Mouse (Mus musculus) hindbrain, embryonic 10.5 days (tissue): Measurements from ENCODE around the gene Cacnb4. TPM values are rescaled to one million over a fixed set of nuclear protein-coding genes. Genes with fewer than 3 reads are reported as not detected.
A peak's percentile ranks its signal among the peaks of the same experiment; 100 is the strongest.

Experiments
- DNase-seq: peaks from one replicate; pipeline ENCODE4 v3.0.0-alpha.2; 2017; ENCODE audit warnings: low spot score
- H3K27ac ChIP-seq: fragments of 300-500 bp; sonication (generic); 2 replicates; pipeline ENCODE4 v1.5.1; 2016; ENCODE audit warnings: mild to moderate bottlenecking, moderate library complexity
- H3K27me3 ChIP-seq: fragments of 300-500 bp; sonication (generic); 2 replicates; pipeline ENCODE4 v1.6.1; 2016; ENCODE audit warnings: mild to moderate bottlenecking; ENCODE audit not compliant: poor library complexity, insufficient read depth, severe bottlenecking
- H3K36me3 ChIP-seq: fragments of 300-500 bp; sonication (generic); 2 replicates; pipeline ENCODE4 v1.6.1; 2016; ENCODE audit warnings: mild to moderate bottlenecking, moderate library complexity
- H3K4me1 ChIP-seq: fragments of 300-500 bp; sonication (generic); replicated peaks from 2 replicates; pipeline ENCODE4 v1.6.1; 2016; ENCODE audit warnings: mild to moderate bottlenecking
- H3K4me3 ChIP-seq: fragments of 300-500 bp; sonication (generic); 2 replicates; pipeline ENCODE4 v1.5.1; 2016; ENCODE audit warnings: mild to moderate bottlenecking, moderate library complexity
- H3K9me3 ChIP-seq: fragments of 300-500 bp; sonication (generic); 2 replicates; pipeline ENCODE4 v1.6.1; 2016; ENCODE audit warnings: mild to moderate bottlenecking, moderate library complexity
- WGBS: fragments of 180-500 bp; shearing (Covaris S2); methylation state at CpG from one replicate; pipeline ENCODE4 v1.1.7; 2016; 5-methylcytosine and 5-hydroxymethylcytosine counted together
- polyA plus RNA-seq: library from polyadenylated mRNA; unstranded; fragments of >200 nt; fragmentation: Nextera tagmentation; extraction: Ambion mirVana; gene quantifications from 2 replicates; pipeline ENCODE4 v1.2.1, GENCODE M21; 2016

The Cacnb4 gene
- polyA plus RNA-seq, 1 experiment from 2014 or later, result 1.8 TPM

DNA sequence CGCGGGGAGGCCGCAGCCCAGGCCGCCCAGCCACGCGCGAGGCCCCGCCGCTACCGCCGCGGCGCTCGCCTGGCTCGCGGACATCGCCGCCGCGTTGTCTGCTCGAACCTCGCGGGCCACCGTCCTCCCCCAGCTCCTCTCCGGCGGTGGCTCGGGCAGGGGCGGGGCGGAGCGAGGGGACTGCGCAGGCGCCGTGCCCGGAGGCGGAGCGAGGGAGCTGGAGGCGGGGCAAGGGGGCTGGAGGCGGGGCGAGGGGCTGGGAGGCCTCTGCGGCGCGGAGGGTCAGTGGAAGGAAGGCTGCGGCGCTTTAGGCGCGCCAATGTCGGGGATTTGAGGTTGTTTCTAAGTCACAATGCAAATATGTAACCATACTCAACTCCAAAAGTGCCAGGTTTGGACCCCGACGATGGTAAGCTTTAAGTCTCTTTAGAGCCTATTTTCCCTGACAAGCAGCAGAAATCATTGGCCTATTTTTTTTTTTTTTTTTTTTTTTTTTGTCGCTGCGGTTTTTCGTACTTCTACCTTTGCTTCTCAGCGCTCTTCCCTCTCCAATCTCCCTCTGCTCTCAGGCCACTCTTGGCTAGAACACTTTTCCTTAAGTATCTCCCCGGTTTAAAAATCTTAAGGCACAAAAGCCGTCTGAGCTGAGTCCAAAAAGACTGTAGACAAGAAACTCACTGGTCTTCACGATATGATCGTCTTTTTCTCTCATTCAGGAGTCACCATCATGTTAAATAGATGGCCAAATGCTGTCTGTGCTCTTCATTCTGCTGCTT is 251.7 kb downstream of the Cacnb4 start, which contains the start of gene Arl5a:
TSS of gene Arl5a (minus strand) at position 155 of the 776 bp plus-strand sequence.
- H3K9me3 ChIP-seq, result no peaks in the 10 kb centered on the region
- no peaks in the 10 kb centered on the region for H3K27me3 ChIP-seq
- H3K4me3 ChIP-seq, result peak within 1 kb of the TSS; percentile 96
- H3K27ac ChIP-seq, result peak within 1 kb of the TSS; percentile 99
- H3K36me3 ChIP-seq, result no peaks in the 10 kb centered on the region
- peak; percentile 96 for DNase-seq
- WGBS, result 1% methylated on average over 57 of the region's 57 CpGs
- H3K4me1 ChIP-seq, result peaks cover 29% of the 10 kb centered on the region

DNA sequence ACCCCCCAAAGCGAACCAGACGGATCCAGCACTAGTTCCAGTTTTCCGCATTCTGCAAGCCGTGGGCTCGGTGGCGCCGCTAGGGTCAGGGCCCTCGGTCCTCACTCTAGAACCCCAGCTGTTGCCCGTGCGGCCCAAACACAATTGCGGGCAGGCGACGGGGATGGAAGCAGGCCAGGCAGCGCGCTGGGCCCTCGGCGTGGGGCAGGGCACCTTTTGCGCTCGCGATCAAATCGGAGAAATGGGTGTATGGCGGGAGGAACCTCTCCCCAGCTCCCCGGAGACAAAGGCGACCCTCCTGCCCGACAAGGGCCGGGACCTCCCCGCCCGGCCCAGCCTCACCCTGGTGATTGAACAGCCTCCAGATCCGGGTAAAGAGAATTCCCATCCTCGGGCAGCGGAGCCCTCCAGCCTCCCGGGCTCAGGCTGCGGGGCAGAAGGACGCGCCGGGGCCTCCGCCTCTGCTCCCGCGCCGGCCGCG is 252.3 kb downstream of the Cacnb4 start:
- peak overlapping the region; percentile 99 for H3K27ac ChIP-seq
- under 1% methylated on average over 42 of the region's 42 CpGs for WGBS
- DNase-seq, result no peak
- no peaks in the 10 kb centered on the region for H3K27me3 ChIP-seq
- no peaks in the 10 kb centered on the region for H3K9me3 ChIP-seq
- peak overlapping the region; percentile 96 for H3K4me3 ChIP-seq
- peaks cover 29% of the 10 kb centered on the region for H3K4me1 ChIP-seq
- H3K36me3 ChIP-seq, result peaks cover under 1% of the 10 kb centered on the region; the same call in 1 of the 2 replicates

DNA sequence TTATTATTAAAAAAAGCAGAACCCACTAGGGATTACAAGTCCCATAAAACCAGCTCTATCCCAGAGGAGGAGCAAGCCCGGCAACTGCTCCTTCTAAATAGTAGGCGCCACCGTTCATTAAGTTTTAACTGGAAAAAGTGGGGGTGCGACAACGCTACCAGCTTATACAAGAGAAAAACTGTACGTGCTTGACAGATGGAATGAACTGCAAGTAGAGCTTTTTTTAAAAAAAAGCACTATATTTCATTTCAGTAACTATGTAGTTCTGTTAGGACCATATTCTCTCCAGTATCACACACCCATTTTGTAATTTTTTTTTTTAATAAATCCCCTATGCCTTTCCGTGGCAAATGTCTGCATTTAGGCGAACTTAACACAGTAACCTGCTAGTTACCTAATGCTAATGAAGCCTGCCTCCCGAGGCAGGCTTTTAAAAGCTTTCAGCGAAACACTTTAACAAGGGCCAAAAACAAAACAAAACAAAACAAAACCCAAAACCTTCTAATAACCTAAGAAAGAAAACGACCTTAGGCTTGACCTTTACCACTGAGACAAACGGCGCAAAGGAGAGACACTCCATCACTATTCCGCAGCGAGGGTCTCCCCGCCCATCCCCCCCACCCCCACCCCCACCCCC is 252.9 kb downstream of the Cacnb4 start:
- no peak for DNase-seq
- WGBS, result 6% methylated on average over 16 of the region's 16 CpGs
- Histone ChIP-seq H3K36me3 (peaks cover 6% of the 10 kb centered on the region; the same call in 1 of the 2 replicates), H3K27ac (peak overlapping the region; percentile 99), H3K4me1 (peaks cover 29% of the 10 kb centered on the region), H3K4me3 (peak overlapping the region; percentile 96), H3K9me3 (no peaks in the 10 kb centered on the region), H3K27me3 (no peaks in the 10 kb centered on the region)

DNA sequence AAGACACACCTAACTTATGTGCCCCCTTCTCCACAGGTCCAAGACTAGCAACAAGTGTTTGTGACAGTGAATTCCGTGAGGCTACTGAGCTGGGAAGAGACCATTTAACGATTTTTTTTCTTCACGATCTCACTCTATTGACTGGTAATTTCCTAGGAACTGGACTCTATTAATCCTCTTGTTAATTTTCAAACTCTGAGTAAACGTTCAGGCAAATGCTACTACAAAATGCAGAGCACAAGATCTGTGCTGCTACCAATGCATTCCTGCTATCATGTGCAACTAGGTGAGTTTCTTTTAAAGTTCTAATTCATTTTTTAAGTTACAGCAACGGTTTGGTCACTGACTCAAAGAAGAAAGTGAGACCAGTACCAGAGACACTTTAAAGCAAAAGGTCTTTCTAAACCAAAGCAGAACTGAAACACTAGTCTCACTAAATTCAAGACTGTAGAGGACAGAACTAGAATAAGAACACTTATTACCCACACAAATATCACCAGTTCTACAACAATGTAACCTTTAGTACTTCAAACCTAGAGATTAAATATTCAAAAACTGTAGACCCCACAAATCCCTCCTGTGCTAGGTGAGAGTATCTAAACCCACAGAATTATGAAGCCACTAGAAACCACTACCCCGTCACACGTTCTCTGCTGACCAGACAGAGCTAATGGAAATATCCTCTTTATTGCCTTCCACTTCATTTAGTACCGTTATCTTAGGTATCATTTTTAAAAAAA is 253.6 kb downstream of the Cacnb4 start:
- H3K27me3 ChIP-seq, result no peaks in the 10 kb centered on the region
- H3K9me3 ChIP-seq, result no peaks in the 10 kb centered on the region
- 75% methylated on average over 8 of the region's 8 CpGs for WGBS
- H3K4me3 ChIP-seq, result peak overlapping the region; percentile 96
- DNase-seq, result no peak
- peaks cover 10% of the 10 kb centered on the region for H3K36me3 ChIP-seq
- H3K4me1 ChIP-seq, result peaks cover 29% of the 10 kb centered on the region
- no peak overlapping the region for H3K27ac ChIP-seq

DNA sequence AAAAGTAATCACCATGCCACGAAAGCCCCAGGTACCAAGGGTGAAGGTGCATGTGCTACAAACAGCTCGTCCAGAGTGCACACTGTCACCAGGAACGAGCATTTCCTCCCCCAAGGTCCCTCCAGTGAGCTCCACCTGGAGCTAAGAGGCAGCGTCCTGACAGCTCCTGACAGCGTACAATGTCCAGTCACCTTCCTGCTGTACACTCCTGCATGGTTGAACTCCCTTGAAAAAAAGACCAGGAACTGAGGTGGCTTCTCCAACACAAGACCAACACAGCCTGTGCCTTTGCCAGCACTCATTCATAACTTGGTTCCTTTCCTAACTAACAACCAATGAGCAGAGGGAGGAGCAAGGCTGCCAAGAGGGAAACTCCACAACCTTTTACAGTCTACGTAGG is 255.4 kb downstream of the Cacnb4 start:
- Histone ChIP-seq H3K4me1 (peaks cover 29% of the 10 kb centered on the region), H3K9me3 (peaks cover 9% of the 10 kb centered on the region), H3K4me3 (no peak overlapping the region), H3K27ac (no peak overlapping the region), H3K36me3 (peaks cover 25% of the 10 kb centered on the region), H3K27me3 (no peaks in the 10 kb centered on the region)
- WGBS, result 75% methylated on average over 6 of the region's 6 CpGs
- DNase-seq, result no peak

DNA sequence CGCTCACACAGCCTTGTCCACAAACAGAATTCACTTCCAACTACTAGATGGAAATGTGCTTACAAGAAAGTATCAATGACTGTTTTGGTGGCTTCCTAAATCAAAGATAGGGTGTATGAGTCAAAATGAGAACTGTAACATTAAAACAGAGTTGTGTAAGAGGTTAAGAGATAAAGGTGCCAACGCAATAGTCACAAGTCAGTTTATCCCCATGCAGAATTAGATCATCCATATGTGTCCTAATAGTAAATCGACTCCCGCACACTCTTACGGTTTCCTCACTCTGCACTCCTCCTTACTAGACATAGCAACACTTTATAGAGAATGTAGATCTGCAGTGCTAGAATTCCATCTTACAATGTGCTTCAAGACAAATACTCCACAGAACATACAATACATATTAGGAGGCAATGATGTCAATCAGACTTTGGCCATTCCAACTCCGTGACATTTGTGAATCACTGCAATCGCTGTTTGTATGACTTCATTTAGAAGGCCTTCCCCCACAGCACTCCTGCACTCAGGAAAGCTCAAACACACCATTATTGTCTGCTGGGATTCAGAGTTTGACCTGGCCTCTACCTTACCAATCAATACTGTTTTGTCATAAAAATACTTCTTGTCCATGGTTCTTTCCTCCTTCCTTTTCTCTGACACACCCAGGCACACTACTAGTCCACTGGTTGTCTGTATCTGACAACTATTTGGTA is 256.5 kb downstream of the Cacnb4 start:
- H3K4me3 ChIP-seq, result no peak overlapping the region
- H3K9me3 ChIP-seq, result peaks cover 18% of the 10 kb centered on the region
- no peaks in the 10 kb centered on the region for H3K27me3 ChIP-seq
- WGBS, result 93% methylated on average over 7 of the region's 7 CpGs
- no peak overlapping the region for H3K27ac ChIP-seq
- H3K4me1 ChIP-seq, result peaks cover 24% of the 10 kb centered on the region
- DNase-seq, result no peak
- peaks cover 36% of the 10 kb centered on the region for H3K36me3 ChIP-seq

DNA sequence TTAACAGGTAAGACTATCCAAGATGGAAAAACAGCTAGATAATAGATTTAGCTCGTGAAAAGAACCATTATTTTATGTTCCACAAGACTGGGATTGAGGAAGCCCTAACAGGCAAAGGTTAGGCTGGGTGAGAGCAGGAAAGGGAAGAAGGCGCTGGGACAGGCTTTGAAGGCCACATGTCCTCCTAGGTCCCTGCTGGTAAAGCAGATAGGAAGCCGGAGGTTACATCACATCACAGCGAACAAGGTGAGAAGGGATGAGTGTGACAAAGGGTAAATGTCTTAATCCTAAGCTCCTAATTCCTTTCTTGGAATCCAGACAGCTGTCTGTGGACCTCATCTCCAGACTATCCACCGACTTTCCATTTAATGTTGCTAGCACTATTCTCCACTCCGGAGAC is 257.3 kb downstream of the Cacnb4 start:
- H3K36me3 ChIP-seq, result peaks cover 44% of the 10 kb centered on the region
- 78% methylated on average over 6 of the region's 6 CpGs for WGBS

DNA sequence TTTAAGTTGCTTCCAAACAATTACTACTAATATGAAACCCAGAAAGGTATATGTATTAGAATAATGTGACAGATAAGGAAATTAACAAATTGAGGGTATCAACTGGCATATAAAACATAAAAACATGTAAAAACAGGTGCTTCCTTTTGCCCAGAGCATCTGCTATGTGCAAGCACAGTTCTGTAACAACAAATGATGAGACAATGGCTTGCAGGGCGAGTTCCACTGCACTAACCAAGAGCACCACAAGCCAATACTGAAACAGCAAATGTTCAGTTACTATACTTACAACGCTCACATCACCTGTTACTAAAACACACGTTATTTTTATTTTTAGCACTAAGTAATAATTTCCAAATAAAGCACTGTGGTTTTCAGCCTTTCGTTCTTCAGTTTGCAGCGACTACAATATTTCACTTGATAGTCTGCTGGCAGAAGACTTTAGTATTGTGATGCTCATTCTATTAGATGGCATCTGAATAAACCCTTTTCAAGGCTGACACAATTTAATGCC is 264.1 kb downstream of the Cacnb4 start:
- Histone ChIP-seq H3K27ac (no peak overlapping the region), H3K4me3 (no peak overlapping the region), H3K36me3 (peaks cover 97% of the 10 kb centered on the region), H3K4me1 (no peaks in the 10 kb centered on the region), H3K9me3 (peaks cover 63% of the 10 kb centered on the region), H3K27me3 (no peaks in the 10 kb centered on the region)
- DNase-seq, result no peak
- 96% methylated on average over 5 of the region's 5 CpGs for WGBS

More for the DNA sequence above, 257.3 kb downstream of the Cacnb4 start:
- Histone ChIP-seq H3K27me3 (no peaks in the 10 kb centered on the region), H3K4me1 (peaks cover 24% of the 10 kb centered on the region), H3K4me3 (no peak overlapping the region), H3K27ac (no peak overlapping the region), H3K9me3 (peaks cover 18% of the 10 kb centered on the region)
- no peak for DNase-seq

DNA sequence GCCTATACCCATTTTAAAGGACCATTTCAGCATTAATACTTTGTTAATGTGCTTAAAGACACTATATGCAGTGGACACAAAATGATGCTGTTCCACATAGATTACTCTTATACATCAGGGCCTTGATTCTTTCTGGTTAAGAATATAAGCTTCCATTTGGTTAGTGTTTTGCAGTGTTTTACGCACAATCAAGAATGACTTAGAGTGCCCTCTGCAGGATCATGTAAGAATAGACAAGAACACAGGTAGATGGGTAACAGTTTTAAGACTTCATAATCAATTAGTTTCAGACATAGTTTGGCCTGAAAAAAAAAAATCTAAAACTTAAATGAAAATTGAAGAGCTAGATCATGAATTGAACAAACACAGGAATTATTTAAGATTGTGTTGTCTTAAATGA is 270.2 kb downstream of the Cacnb4 start:
- no peak for DNase-seq

DNA sequence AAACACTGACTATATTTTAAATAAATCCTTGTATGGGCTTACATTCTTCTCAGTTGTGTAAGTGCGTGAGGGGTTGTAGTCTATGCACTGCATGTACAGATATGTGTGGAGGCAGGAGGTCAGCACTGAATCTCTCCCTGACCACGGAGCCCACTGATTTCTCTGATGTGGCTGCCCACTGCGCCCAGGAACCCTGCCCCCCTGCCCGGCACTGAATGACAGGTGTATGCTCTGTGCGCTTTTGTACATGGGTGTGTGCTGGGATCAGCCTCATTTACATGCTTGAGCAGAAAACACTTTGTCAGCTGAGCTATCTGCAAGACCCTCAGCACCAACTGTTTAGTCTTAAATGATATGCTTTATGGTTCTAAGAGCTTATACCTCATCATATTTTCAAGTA is 271.4 kb downstream of the Cacnb4 start:
- Histone ChIP-seq H3K36me3 (peaks cover 96% of the 10 kb centered on the region), H3K9me3 (peaks cover 17% of the 10 kb centered on the region), H3K4me3 (no peak overlapping the region)

More for the DNA sequence above, 270.2 kb downstream of the Cacnb4 start:
- H3K27ac ChIP-seq, result no peak overlapping the region
- no peak overlapping the region for H3K4me3 ChIP-seq
- 93% methylated on average over 1 of the region's 1 CpGs for WGBS
- peaks cover 99% of the 10 kb centered on the region for H3K36me3 ChIP-seq
- peaks cover 29% of the 10 kb centered on the region for H3K9me3 ChIP-seq
- H3K27me3 ChIP-seq, result no peaks in the 10 kb centered on the region
- no peaks in the 10 kb centered on the region for H3K4me1 ChIP-seq

DNA sequence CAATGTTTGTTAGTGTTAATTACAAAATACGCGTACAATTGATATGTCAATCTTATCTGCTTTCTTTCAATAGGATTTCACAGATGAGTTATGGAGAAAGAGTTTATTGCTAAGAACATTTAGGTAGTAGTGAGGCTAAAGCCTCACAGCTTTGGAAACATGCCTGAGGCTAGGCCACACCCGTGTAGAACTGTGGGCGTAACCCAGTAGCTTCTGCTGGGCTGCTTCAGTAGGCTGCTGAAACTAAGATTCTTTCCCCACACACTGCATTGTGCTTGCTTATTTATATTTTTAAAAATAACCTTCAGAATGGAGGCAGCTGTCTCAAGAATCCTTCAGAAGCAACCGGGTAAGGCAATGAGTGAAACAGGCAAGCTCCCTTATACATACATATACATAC is 282.1 kb downstream of the Cacnb4 start:
- Histone ChIP-seq H3K36me3 (peaks cover 3% of the 10 kb centered on the region), H3K27me3 (no peaks in the 10 kb centered on the region), H3K4me1 (no peaks in the 10 kb centered on the region), H3K4me3 (no peak overlapping the region), H3K9me3 (no peaks in the 10 kb centered on the region), H3K27ac (no peak overlapping the region)
- WGBS, result 90% methylated on average over 5 of the region's 5 CpGs
- no peak for DNase-seq

More for the DNA sequence above, 271.4 kb downstream of the Cacnb4 start:
- WGBS, result 96% methylated on average over 5 of the region's 5 CpGs
- Histone ChIP-seq H3K27ac (no peak overlapping the region), H3K27me3 (no peaks in the 10 kb centered on the region), H3K4me1 (no peaks in the 10 kb centered on the region)
- DNase-seq, result no peak

DNA sequence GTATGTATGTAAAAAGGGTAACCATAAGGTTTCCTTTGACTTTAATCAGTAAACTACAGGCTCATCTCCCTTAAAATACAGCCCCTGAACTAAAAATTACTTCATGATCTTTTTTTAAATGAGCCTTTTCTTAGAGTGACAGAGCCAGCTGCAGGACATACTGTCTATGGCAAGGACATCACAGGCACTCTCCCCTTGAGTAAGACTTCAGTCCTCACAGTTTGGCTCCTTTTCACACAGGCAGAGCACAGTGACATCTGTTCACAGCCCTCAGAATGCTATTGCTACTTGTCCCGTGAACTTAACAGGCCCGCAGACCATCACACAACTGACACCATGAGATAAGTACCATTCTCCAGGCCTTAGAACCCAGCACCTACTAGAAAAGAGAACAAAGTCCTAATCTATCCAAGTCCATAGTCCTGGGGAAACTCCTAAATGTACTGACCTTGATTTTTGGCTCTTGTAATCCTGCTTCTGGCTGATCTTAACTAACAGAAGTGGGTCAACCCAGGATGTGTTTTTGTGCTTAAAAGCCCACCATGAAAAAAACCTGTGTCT is 286.1 kb downstream of the Cacnb4 start:
- Histone ChIP-seq H3K36me3 (no peaks in the 10 kb centered on the region), H3K4me3 (no peak overlapping the region), H3K4me1 (no peaks in the 10 kb centered on the region), H3K27me3 (no peaks in the 10 kb centered on the region), H3K9me3 (no peaks in the 10 kb centered on the region), H3K27ac (no peak overlapping the region)
- DNase-seq, result no peak
- 81% methylated on average over 2 of the region's 2 CpGs for WGBS
